Mouse (Mus musculus): ENCODE data around the gene Kif24.

Kif24 gene

GRCm38 (mm10) chr4:41347839-41348238 is 116.8 kb downstream of the Kif24 start:
- DNase-seq (ENCODE audit: low read depth): no peak

DNA sequence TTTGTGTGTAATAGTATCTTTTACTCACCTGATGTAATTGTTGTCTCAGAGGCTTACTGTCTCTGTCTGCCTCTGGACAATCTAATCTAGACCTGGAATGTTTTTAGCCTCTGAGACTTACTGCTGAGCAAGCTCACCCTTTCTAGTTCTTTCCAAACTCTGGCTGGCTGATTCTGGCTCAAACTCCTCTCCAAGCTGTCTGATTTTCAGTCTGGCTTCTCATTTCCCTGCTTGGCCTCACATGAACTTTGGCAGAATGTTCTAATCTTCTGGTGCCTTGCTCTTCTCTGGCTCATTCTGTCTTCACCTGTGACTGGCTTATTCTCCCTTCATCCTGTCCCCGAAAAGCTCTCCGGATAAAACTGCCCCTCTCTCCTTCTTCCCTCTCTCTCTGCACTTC is 118.7 kb downstream of the Kif24 start:
- DNase-seq (ENCODE audit: low read depth): no peak

DNA sequence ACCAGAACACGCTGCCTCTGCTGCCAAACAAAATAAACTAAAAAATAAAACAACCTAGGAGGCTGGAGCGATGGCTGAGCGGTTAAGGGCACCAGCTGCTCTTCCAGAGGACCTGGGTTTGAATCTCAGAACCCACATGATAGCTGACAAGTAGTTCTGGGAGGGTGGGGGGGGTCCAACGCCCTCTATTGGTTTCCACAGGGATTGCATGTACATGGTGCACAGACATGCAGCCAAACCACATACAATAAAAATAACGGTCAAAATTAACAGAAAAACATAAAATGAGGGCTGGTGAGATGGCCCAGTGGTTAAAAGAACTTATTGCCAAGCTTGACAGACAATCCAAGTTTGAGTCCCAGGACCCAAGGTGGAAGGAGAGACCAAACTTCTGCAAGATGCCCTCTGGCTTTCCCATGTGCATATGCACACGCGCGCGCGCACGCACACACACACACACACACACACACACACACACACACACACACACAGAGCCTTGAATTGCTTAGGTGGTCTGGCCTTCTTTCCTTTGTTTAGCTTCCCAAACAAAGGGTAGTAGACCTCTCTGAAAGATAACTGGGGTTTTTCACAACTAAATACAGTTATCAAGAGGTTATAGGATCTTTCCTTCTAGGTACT is 123.7 kb downstream of the Kif24 start:
- DNase-seq (ENCODE audit: low read depth): no peak

All from c-Kit-positive CD71-positive TER-119-negative erythroid progenitor cells, embryonic 14.5 days (primary cell).